Mouse (Mus musculus) midbrain, embryonic 14.5 days (tissue): ENCODE results near the gene Mical2. TPM values are rescaled to one million over a fixed set of nuclear protein-coding genes. Genes with fewer than 3 reads are reported as not detected.

ENCODE experiments used
- ATAC-seq: fragments of 200-750 bp; cut with Nextera tagmentation; 2 replicates; pipeline ENCODE4 v1.8.0; 2017; ENCODE audit warnings: moderate number of reproducible peaks, moderate library complexity; ENCODE audit not compliant: low FRiP score, low TSS enrichment
- DNase-seq: peaks from one replicate; pipeline ENCODE4 v3.0.0-alpha.2; 2015
- H3K27ac ChIP-seq: fragments of 300-500 bp; sonication (generic); replicated peaks from 2 replicates; pipeline ENCODE4 v1.5.1; 2014; ENCODE audit warnings: mild to moderate bottlenecking, low read depth, low read length, moderate library complexity
- H3K27me3 ChIP-seq: fragments of 300-500 bp; sonication (generic); 2 replicates; pipeline ENCODE4 v1.6.1; 2014; ENCODE audit warnings: low read length, control low read depth, mixed read lengths; ENCODE audit not compliant: control insufficient read depth, insufficient read depth
- H3K36me3 ChIP-seq: fragments of 300-500 bp; sonication (generic); 2 replicates; pipeline ENCODE4 v1.6.1; 2014; ENCODE audit warnings: low read length, control low read depth; ENCODE audit not compliant: control insufficient read depth, insufficient read depth
- H3K4me1 ChIP-seq: fragments of 300-500 bp; sonication (generic); 2 replicates; pipeline ENCODE4 v1.6.1; 2014; ENCODE audit warnings: mild to moderate bottlenecking, antibody characterized with exemption, low read length, control low read depth; ENCODE audit not compliant: control insufficient read depth, insufficient read depth
- H3K4me2 ChIP-seq: fragments of 300-500 bp; sonication (generic); 2 replicates; pipeline ENCODE4 v1.6.1; 2014; ENCODE audit warnings: mild to moderate bottlenecking, low read length, moderate library complexity
- H3K4me3 ChIP-seq: fragments of 300-500 bp; sonication (generic); replicated peaks from 2 replicates; pipeline ENCODE4 v1.5.1; 2014; ENCODE audit warnings: low read depth, low read length
- H3K9ac ChIP-seq: fragments of 300-500 bp; sonication (generic); replicated peaks from 2 replicates; pipeline ENCODE4 v1.6.1; 2014; ENCODE audit warnings: mild to moderate bottlenecking, low read length, moderate library complexity
- H3K9me3 ChIP-seq: fragments of 300-500 bp; sonication (generic); 2 replicates; pipeline ENCODE4 v1.6.1; 2016; ENCODE audit warnings: low read length, control low read depth, mixed read lengths; ENCODE audit not compliant: control insufficient read depth
- WGBS: fragments of 180-500 bp; shearing (Covaris S2); extraction: QIAGEN DNeasy Blood & Tissue Kit; methylation state at CpG from one replicate; pipeline ENCODE4 v1.1.7; 2014; 5-methylcytosine and 5-hydroxymethylcytosine counted together
- polyA plus RNA-seq: library from polyadenylated mRNA; unstranded; fragments of >200 nt; fragmentation: Nextera tagmentation; extraction: Ambion mirVana; gene quantifications from 2 replicates; pipeline ENCODE4 v1.2.1, GENCODE M21; 2014

The Mical2 gene
- polyA plus RNA-seq, 1 experiment from 2014 or later = 1.6 TPM

DNA sequence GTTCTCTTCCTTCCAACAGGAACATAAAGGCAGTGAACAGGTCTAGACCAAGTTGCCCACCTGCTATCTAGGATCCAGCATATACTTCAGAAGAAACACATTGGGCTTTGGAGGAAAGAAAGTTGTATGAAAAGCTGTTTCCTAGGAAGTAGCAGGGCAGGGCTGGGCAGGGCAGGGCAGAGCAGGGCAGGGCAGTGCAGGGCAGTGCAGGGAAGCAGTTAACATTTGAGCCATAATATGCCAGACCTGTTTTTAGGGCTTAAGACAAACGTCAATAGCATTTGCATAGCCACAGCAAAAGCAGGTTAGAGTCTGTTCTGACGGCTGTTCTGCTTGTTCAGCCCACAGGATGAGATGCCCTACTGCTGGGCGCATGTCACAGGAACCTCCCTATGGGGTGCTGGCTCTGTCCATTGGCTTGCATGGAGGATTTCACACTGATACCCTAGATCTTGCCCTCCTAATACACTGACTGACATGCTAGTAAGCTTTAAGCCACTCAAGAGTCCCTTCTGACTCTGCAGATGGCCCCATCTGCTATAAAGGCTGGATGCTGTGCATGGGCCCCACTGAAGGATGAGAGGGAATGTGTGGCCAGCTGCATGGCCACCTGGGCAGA is 29.7 kb downstream of the Mical2 start:
- Histone ChIP-seq H3K9ac (no peak overlapping the region), H3K4me2 (no peak overlapping the region), H3K27ac (no peak overlapping the region), H3K36me3 (no peaks in the 10 kb centered on the region), H3K27me3 (no peaks in the 10 kb centered on the region), H3K4me3 (no peak overlapping the region), H3K9me3 (no peaks in the 10 kb centered on the region), H3K4me1 (no peaks in the 10 kb centered on the region)
- WGBS = 54% methylated on average over 3 of the region's 3 CpGs
- ATAC-seq (no peak), DNase-seq (no peak)

DNA sequence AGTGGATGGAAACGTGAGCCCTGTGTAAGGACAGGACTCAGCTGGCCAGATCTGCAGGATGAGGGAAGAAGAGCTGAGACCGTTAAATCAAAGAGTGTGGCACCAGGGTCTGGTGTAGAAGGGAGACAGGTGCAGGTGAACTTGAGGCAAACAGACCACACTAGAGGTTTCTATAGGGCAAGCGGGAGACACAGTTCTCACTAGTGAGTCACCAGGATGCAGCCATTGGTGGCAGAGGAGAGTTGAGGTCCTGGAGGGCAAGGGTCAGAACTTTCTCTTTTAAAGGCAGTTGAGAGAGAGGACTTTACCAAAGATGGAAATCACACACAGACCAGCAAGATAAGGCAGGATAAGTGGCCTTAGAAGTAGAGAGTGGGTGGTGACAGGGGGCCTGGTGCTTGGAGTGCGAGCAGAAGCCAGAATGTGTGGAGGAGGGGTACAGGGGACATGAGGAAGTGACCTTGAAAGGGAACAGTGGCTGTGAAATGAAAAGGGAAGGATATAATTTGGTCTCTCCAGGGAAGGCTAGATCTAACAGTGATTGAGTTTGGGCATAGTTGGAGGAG is 32.8 kb downstream of the Mical2 start:
- WGBS = 84% methylated on average over 4 of the region's 4 CpGs
- no peak for ATAC-seq
- no peak overlapping the region for H3K9ac ChIP-seq
- H3K4me3 ChIP-seq = no peak overlapping the region
- H3K4me1 ChIP-seq = no peaks in the 10 kb centered on the region
- no peak overlapping the region for H3K4me2 ChIP-seq
- H3K9me3 ChIP-seq = no peaks in the 10 kb centered on the region
- no peaks in the 10 kb centered on the region for H3K27me3 ChIP-seq
- H3K36me3 ChIP-seq = no peaks in the 10 kb centered on the region
- H3K27ac ChIP-seq = no peak overlapping the region
- DNase-seq = no peak

DNA sequence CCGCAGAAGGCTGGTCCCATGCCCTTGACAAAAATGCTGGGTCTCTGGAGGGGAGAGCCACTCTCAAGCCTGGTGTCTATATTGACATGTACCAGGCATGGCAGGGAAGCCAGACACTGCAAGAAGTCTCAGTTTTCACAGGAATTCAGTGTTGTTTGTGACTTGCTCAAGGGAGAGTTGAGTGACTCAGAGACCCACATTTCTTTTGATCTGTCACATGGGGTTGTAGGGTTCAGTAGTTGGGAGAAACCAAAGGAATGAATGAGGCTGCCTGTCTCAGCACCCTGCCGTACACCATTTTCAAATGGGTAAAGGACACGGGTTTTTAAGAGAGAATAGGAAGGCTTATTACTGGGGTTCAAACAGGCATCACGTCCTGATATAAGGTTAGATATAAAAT is 33.6 kb downstream of the Mical2 start:
- no peak for ATAC-seq
- DNase-seq = no peak
- H3K4me2 ChIP-seq = no peak overlapping the region
- H3K4me1 ChIP-seq = no peaks in the 10 kb centered on the region
- H3K27ac ChIP-seq = no peak overlapping the region
- H3K9me3 ChIP-seq = no peaks in the 10 kb centered on the region
- H3K4me3 ChIP-seq = no peak overlapping the region
- H3K9ac ChIP-seq = no peak overlapping the region
- no peaks in the 10 kb centered on the region for H3K27me3 ChIP-seq
- H3K36me3 ChIP-seq = no peaks in the 10 kb centered on the region
- WGBS = 90% methylated on average over 4 of the region's 4 CpGs

DNA sequence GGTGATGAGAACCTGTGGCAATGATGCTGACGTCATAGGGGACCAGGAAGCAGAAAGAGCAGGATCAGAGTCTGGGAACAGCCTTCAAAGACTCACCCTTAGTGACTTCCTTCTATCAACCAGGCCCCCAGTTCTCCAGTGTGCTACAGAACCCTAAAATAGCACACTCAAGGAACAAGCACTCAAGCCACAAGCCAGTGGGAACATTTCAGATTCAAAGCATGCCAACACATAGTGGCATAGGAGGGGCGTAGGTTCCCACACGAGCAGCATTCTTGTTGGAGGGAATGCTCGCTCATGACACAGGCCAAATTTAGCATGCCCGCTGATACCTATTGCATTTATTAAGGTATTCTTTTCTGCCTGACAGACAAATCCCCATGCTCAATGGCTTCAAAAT is 35.5 kb downstream of the Mical2 start:
- Histone ChIP-seq H3K4me2 (no peak overlapping the region), H3K27me3 (no peaks in the 10 kb centered on the region), H3K9me3 (no peaks in the 10 kb centered on the region), H3K4me3 (no peak overlapping the region), H3K36me3 (no peaks in the 10 kb centered on the region), H3K4me1 (no peaks in the 10 kb centered on the region), H3K27ac (no peak overlapping the region), H3K9ac (no peak overlapping the region)
- WGBS = 89% methylated on average over 5 of the region's 5 CpGs
- ATAC-seq = no peak
- DNase-seq = no peak

DNA sequence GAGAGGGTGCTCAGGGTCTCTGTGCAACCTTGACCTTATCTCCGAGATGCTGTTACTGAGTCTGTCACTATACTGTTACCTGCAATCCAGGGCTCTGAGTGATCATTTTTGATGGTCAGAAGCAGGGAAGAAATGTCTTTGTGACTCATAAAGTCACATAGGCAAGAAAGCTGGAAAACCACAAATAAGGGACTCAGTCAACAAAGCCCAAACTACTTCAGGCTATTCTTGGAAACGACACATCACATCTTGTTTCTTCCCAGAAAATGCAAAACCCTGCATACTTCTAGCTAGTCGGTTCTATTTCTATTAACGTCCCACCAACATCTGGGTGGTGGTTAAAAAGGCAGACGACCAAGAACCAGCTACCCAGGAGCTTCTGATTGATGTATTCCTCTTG is 41.6 kb downstream of the Mical2 start:
- no peaks in the 10 kb centered on the region for H3K4me1 ChIP-seq
- no peaks in the 10 kb centered on the region for H3K36me3 ChIP-seq
- no peak overlapping the region for H3K4me3 ChIP-seq
- DNase-seq (no peak), ATAC-seq (no peak)
- H3K9me3 ChIP-seq = no peaks in the 10 kb centered on the region
- no peak overlapping the region for H3K4me2 ChIP-seq
- H3K9ac ChIP-seq = no peak overlapping the region
- no peaks in the 10 kb centered on the region for H3K27me3 ChIP-seq
- 82% methylated on average over 5 of the region's 5 CpGs for WGBS
- H3K27ac ChIP-seq = no peak overlapping the region

DNA sequence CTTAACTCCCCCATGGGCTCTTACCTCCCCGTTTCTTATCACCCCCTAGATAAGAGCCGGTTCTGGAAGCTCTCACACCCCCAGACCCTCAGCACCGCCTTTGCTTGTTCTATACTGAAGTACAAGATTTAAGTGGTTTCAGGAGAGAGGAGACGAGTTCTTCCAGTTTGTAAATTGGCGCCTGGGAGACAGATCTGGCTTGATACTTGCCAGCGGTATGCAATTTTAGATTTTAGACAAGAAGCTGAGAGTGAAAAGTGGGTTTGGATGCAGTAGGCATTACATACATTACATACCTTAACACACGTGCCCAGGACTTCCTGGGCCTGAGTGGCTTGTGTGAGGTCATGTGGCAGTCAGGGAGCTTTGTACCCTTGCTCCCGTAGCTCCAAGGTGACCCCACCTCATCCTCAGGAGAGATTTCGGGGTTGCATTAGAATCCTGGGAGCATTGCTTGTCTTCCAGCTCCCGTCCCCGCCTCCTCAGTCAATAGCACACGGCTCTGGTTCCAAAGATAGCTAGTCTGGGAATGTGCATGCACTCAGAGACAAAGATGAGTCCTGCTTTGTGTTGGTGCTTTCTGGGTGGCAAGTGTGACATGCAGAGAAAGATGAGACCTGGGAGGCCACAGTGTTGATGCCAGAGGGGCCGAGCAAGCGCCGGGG is 43.2 kb downstream of the Mical2 start:
- Histone ChIP-seq H3K36me3 (no peaks in the 10 kb centered on the region), H3K27ac (no peak overlapping the region), H3K4me1 (0 out of 2 replicates have a peak, but pooled peaks cover 2% of the 10 kb centered on the region), H3K27me3 (no peaks in the 10 kb centered on the region), H3K4me2 (no peak overlapping the region), H3K9ac (no peak overlapping the region), H3K9me3 (no peaks in the 10 kb centered on the region), H3K4me3 (no peak overlapping the region)
- WGBS = 90% methylated on average over 15 of the region's 15 CpGs
- ATAC-seq = no peak
- no peak for DNase-seq

DNA sequence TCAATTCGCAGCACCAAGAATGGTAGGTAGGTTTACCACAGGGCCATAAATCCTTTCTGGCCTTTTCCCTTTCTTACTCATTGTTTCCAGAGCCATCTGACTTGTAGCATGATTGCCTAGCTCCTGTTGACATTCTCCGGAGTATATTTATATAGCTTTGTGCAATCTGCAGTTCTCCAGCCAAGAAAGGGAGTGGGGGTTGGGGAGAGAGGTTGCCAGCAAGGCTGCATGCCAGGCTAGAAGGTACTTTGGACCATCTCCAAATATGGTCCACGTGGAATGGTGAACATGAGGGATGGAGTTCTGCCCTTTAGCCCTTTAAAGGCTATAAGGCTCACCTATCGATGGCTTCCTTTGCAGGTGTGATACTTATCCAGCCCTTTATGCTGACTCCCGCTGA is 45.2 kb downstream of the Mical2 start:
- H3K4me1 ChIP-seq = peaks cover 9% of the 10 kb centered on the region
- H3K27ac ChIP-seq = no peak overlapping the region
- H3K27me3 ChIP-seq = no peaks in the 10 kb centered on the region
- no peak overlapping the region for H3K4me3 ChIP-seq
- ATAC-seq (no peak), DNase-seq (no peak)
- no peaks in the 10 kb centered on the region for H3K36me3 ChIP-seq
- WGBS = 89% methylated on average over 5 of the region's 5 CpGs
- no peak overlapping the region for H3K9ac ChIP-seq
- no peaks in the 10 kb centered on the region for H3K9me3 ChIP-seq
- no peak overlapping the region for H3K4me2 ChIP-seq

DNA sequence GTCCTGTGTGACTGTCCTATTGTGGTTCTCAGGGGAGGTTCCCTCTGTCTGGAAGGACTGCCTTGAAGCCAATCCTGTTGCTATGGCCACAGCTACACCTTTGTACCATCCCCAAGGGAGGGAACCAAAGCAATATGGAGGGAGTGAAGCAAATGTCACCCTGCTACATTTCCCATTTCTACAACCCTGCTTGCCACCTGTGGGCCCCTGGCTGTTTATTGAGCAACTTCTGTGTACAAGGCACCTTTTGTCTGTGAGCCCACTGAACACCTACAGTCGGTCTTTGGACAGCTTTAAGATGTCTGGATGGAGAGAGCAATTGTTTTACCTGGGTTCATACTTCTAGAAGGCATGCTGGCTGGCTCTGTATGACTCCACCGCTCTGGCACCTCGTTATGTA is 46.0 kb downstream of the Mical2 start:
- no peak overlapping the region for H3K9ac ChIP-seq
- H3K36me3 ChIP-seq = no peaks in the 10 kb centered on the region
- H3K4me2 ChIP-seq = no peak overlapping the region
- peaks cover 9% of the 10 kb centered on the region for H3K4me1 ChIP-seq
- WGBS = 82% methylated on average over 3 of the region's 3 CpGs
- H3K27ac ChIP-seq = no peak overlapping the region
- no peak overlapping the region for H3K4me3 ChIP-seq
- no peaks in the 10 kb centered on the region for H3K9me3 ChIP-seq
- DNase-seq (no peak), ATAC-seq (no peak)
- H3K27me3 ChIP-seq = no peaks in the 10 kb centered on the region

DNA sequence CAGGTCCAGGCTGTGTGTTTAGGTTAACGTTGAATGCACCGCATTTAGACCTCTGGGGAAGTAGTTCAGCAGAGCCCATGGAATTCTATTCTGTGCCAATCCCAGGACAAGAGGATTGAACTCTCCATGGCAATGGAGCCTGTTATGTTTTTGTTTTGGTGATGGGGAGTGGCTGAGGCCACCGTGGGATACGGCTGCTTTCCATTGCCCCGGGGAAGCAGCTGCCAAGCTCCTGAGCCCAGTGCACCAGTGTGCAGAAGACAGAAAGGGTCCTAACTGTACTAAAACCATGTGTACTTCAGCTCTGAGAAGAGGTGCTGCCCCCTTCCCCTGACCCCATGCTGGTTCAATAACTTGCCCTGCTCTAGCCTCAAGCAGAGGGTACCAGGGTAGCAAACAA is 47.0 kb downstream of the Mical2 start:
- ATAC-seq = no peak
- H3K9me3 ChIP-seq = no peaks in the 10 kb centered on the region
- H3K27ac ChIP-seq = no peak overlapping the region
- H3K36me3 ChIP-seq = no peaks in the 10 kb centered on the region
- WGBS = 20% methylated on average over 5 of the region's 5 CpGs
- peak; percentile 42 for DNase-seq
- no peak overlapping the region for H3K4me2 ChIP-seq
- H3K9ac ChIP-seq = no peak overlapping the region
- H3K4me1 ChIP-seq = peaks cover 9% of the 10 kb centered on the region
- no peak overlapping the region for H3K4me3 ChIP-seq
- H3K27me3 ChIP-seq = no peaks in the 10 kb centered on the region
